Mouse (Mus musculus) spleen, adult 2 months (tissue): ENCODE measurements around the gene Slc20a1. TPM values are rescaled to one million over a fixed set of nuclear protein-coding genes. Genes with fewer than 3 reads are reported as not detected.

Experiments used
- DNase-seq, 2 experiments: peaks; one replicate each; pipeline versions ENCODE4 v3.0.0 to v3.0.0-alpha.2; 2012 to 2021; ENCODE audit warnings: low spot score in 2 of 2, low read depth in 1 of 2
- H3K27ac ChIP-seq: fragments of 200-500 bp; 2 replicates; pipeline ENCODE4 v1.5.1; 2012; ENCODE audit warnings: low read length, inconsistent platforms; ENCODE audit not compliant: insufficient read depth
- H3K27me3 ChIP-seq: fragments of 200-500 bp; 2 replicates; pipeline ENCODE4 v1.6.1; 2012; ENCODE audit warnings: mild to moderate bottlenecking, moderate library complexity, low read length, inconsistent platforms; ENCODE audit not compliant: control insufficient read depth, insufficient read depth
- H3K36me3 ChIP-seq: fragments of 200-500 bp; 2 replicates; pipeline ENCODE4 v1.6.1; 2012; ENCODE audit warnings: mild to moderate bottlenecking, low read length, inconsistent platforms; ENCODE audit not compliant: control insufficient read depth, insufficient read depth
- H3K4me1 ChIP-seq: fragments of 200-500 bp; 2 replicates; pipeline ENCODE4 v1.6.1; 2011; ENCODE audit warnings: inconsistent platforms; ENCODE audit not compliant: control insufficient read depth, insufficient read depth, insufficient read length
- H3K4me3 ChIP-seq: fragments of 200-500 bp; 2 replicates; pipeline ENCODE4 v1.5.1; 2011; ENCODE audit warnings: mild to moderate bottlenecking, inconsistent platforms; ENCODE audit not compliant: insufficient read depth, insufficient read length; ENCODE audit errors: extremely low read depth
- CTCF ChIP-seq: fragments of 200-500 bp; IDR thresholded peaks from 2 replicates; pipeline ENCODE4 v1.5.1; 2011; ENCODE audit warnings: mild to moderate bottlenecking, inconsistent platforms; ENCODE audit not compliant: insufficient read depth, insufficient read length, insufficient replicate concordance; ENCODE audit errors: extremely low read depth
- POLR2A ChIP-seq: fragments of 200-500 bp; IDR thresholded peaks from 2 replicates; pipeline ENCODE4 v1.6.1; 2011; ENCODE audit warnings: low read depth, low read length, inconsistent platforms
- WGBS: fragments of 180-500 bp; shearing (Covaris S2); methylation state at CpG from one replicate; pipeline ENCODE4 v1.1.7; 2018; 5-methylcytosine and 5-hydroxymethylcytosine counted together
- polyA plus RNA-seq: library from polyadenylated mRNA; depleted of rRNA; stranded (reverse); fragments of >200 nt; gene quantifications from 2 replicates; pipeline ENCODE4 v1.2.3, GENCODE M21; 2012; rRNA removed

The Slc20a1 gene
- 29.9 and 34.8 TPM in 2 replicates for polyA plus RNA-seq

DNA sequence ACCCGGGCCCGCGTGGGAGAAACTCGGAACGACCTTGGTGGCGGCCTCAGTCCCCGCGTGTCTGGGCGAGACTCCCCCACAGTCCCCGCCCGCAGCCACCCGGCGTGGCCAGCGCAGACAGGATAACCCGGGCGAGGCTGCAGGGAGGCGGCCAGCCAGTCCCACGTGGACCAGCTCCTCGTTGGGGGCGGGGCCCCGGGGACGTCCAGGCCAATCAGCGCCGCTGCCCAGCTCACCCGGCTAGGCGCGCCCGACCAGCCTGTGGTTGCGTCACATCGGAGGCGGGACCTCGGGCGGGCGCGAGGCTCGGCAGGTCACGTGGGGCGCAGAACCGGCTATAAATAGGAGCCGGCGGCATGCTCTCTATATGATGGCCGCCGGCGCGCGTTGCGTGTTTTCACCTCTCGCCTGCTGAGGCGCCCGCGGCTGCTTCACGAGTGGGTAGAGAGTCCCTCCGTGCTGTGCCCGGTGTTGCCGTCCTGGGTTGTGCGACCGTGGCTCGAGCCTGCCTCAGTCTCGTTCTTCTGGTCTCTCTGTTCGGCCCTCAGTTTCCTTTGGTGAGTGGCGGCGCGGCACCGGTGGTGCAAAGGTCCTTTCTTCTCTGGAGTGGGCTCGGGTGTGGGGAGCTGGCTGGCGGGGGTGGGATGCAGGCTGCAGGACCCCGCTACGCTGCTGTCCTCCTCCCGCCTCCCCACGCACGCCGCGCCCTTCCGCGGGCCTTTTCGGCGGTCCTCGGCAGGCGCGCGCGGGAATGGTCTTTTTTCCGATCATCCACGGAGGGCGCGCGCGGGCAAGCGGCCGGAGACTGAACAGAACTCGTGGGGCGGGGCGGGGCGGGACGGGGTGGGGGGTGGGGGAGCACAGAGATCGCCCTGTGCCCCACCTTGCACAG lies at the start of gene Slc20a1:
Gene Slc20a1 (plus strand): TSS at position 329 of the 892 bp plus-strand sequence.
- DNase-seq, result peak; percentile 94 to 100
- WGBS, result under 1% methylated on average over 91 of the region's 96 CpGs
- peaks cover 6% of the 10 kb centered on the region; the same call in 1 of the 2 replicates for H3K36me3 ChIP-seq
- peak within 1 kb of the TSS; percentile 96 for H3K4me3 ChIP-seq
- no peaks in the 10 kb centered on the region for H3K27me3 ChIP-seq
- peak; percentile 96 for TF ChIP-seq POLR2A
- TF ChIP-seq CTCF, result no peak
- H3K4me1 ChIP-seq, result no peaks in the 10 kb centered on the region; the same call in 1 of the 2 replicates
- H3K27ac ChIP-seq, result peak within 1 kb of the TSS; percentile 85

DNA sequence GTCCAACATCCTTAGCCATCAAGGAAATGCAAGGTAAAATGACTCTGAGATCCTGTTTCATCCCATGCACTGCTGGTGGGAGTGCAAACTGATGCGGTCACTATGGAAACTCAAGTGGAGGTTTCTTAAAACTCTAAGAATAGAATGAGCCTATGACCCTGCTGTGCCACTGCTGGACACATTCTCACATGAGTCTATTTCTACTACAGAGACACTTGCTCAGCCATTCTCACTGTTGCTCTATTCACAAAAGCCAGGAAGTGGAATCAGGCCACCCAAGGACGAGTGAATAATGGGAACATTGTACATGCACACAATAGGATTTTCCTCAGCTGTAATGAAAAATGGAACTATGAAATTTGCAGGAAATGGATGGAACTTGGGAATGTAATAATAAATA lies 49.7 kb upstream of the Slc20a1 start:
- no peaks in the 10 kb centered on the region for H3K36me3 ChIP-seq
- 86% methylated on average over 2 of the region's 2 CpGs for WGBS

GRCm38 (mm10) chr2:129150386-129150785 lies 48.2 kb upstream of the Slc20a1 start:
- H3K27me3 ChIP-seq, result no peaks in the 10 kb centered on the region; the same call in 1 of the 2 replicates
- no peaks in the 10 kb centered on the region for H3K36me3 ChIP-seq
- TF ChIP-seq CTCF, result no peak
- TF ChIP-seq POLR2A, result no peak
- no peaks in the 10 kb centered on the region for H3K4me1 ChIP-seq
- no peak for DNase-seq
- H3K27ac ChIP-seq, result no peak overlapping the region
- H3K4me3 ChIP-seq, result no peak overlapping the region
- 82% methylated on average over 5 of the region's 5 CpGs for WGBS

More for the DNA sequence above, 49.7 kb upstream of the Slc20a1 start:
- H3K4me3 ChIP-seq, result no peak overlapping the region
- TF ChIP-seq POLR2A, result no peak
- TF ChIP-seq CTCF, result no peak
- no peak overlapping the region for H3K27ac ChIP-seq
- no peaks in the 10 kb centered on the region for H3K4me1 ChIP-seq
- no peak for DNase-seq
- no peaks in the 10 kb centered on the region; the same call in 1 of the 2 replicates for H3K27me3 ChIP-seq

DNA sequence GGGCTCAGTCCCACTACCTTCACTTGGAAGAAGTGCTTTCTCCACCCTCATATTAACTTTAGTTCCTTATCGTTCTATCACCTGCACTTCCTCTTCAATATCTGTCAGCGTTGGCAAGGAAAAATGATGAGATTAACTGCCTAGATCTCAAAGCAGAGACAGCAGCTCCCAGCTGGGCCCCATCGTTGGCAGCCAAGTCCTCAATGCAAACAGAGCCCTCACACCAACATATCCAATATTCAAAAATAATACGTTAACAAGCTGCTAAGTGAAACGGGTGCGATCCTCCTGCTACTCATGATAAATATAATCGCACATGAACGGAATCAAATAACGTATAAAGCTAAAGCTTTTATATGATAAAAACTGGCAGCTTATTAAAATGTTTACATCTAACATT lies 47.5 kb upstream of the Slc20a1 start:
- no peak for DNase-seq
- no peaks in the 10 kb centered on the region for H3K4me1 ChIP-seq
- no peaks in the 10 kb centered on the region for H3K36me3 ChIP-seq
- 67% methylated on average over 9 of the region's 9 CpGs for WGBS
- H3K27ac ChIP-seq, result no peak overlapping the region
- no peak for TF ChIP-seq POLR2A
- TF ChIP-seq CTCF, result no peak
- H3K27me3 ChIP-seq, result no peaks in the 10 kb centered on the region; the same call in 1 of the 2 replicates
- no peak overlapping the region for H3K4me3 ChIP-seq

GRCm38 (mm10) chr2:129152751-129153150 lies 45.8 kb upstream of the Slc20a1 start:
- H3K4me3 ChIP-seq, result no peak overlapping the region
- no peak overlapping the region for H3K27ac ChIP-seq
- H3K27me3 ChIP-seq, result no peaks in the 10 kb centered on the region; the same call in 1 of the 2 replicates
- 71% methylated on average over 1 of the region's 1 CpGs for WGBS
- no peaks in the 10 kb centered on the region for H3K4me1 ChIP-seq
- no peaks in the 10 kb centered on the region for H3K36me3 ChIP-seq
- no peak for DNase-seq
- TF ChIP-seq CTCF (no peak), POLR2A (no peak)

- 67% methylated on average over 5 of the region's 5 CpGs for WGBS
- TF ChIP-seq CTCF (no peak), POLR2A (no peak)
- no peak overlapping the region for H3K4me3 ChIP-seq
Observed at GRCm38 (mm10) chr2:129164815-129165214, 33.7 kb upstream of the Slc20a1 start.

More at GRCm38 (mm10) chr2:129164815-129165214, 33.7 kb upstream of the Slc20a1 start:
- DNase-seq, result no peak
- no peak overlapping the region for H3K27ac ChIP-seq
- H3K27me3 ChIP-seq, result no peaks in the 10 kb centered on the region
- H3K4me1 ChIP-seq, result no peaks in the 10 kb centered on the region
- no peaks in the 10 kb centered on the region for H3K36me3 ChIP-seq
